Mouse (Mus musculus): Measurements from ENCODE around the gene Vwf. TPM values are rescaled to one million over a fixed set of nuclear protein-coding genes. Genes with fewer than 3 reads are reported as not detected.

Gene Vwf
- polyA plus RNA-seq, 1 experiment, result 64.0 TPM

GRCm38 (mm10) chr6:125609025-125609424 lies 62.5 kb downstream of the Vwf start:
- Histone ChIP-seq H3K36me3 (ENCODE audit: control insufficient read depth, insufficient read depth, low read length) (no peaks in the 10 kb centered on the region), H3K27ac (ENCODE audit: insufficient read depth, low read depth, low read length) (no peak overlapping the region), H3K27me3 (ENCODE audit: control insufficient read depth, insufficient read depth, low read length) (no peaks in the 10 kb centered on the region), H3K4me1 (ENCODE audit: control insufficient read depth, insufficient read depth, insufficient read length, low read length) (peaks cover 1% of the 10 kb centered on the region), H3K4me3 (ENCODE audit: low read depth, low read length) (no peak overlapping the region)
- TF ChIP-seq POLR2A (IDR thresholded peaks at IDR 0.05; ENCODE audit: low read depth, low read length) (no peak), CTCF (IDR thresholded peaks at IDR 0.05; ENCODE audit: extremely low read depth, insufficient read length, insufficient replicate concordance, low read depth, low read length) (no peak)
- WGBS, result 64% methylated on average over 6 of the region's 6 CpGs

- Histone ChIP-seq H3K27me3 (ENCODE audit: control insufficient read depth, insufficient read depth, low read length) (no peaks in the 10 kb centered on the region), H3K4me1 (ENCODE audit: control insufficient read depth, insufficient read depth, insufficient read length, low read length) (0 out of 2 replicates have a peak, but pooled peaks cover 2% of the 10 kb centered on the region), H3K4me3 (ENCODE audit: low read depth, low read length) (no peak overlapping the region), H3K36me3 (ENCODE audit: control insufficient read depth, insufficient read depth, low read length) (no peaks in the 10 kb centered on the region), H3K27ac (ENCODE audit: insufficient read depth, low read depth, low read length) (no peak overlapping the region)
- WGBS, result 91% methylated on average over 1 of the region's 1 CpGs
- no peak for TF ChIP-seq CTCF (IDR thresholded peaks at IDR 0.05; ENCODE audit: extremely low read depth, insufficient read length, insufficient replicate concordance, low read depth, low read length)
- no peak for TF ChIP-seq POLR2A (IDR thresholded peaks at IDR 0.05; ENCODE audit: low read depth, low read length)
These were observed 71.3 kb downstream of the Vwf start for GRCm38 (mm10) chr6:125617855-125618254.

- no peaks in the 10 kb centered on the region for H3K36me3 ChIP-seq (ENCODE audit: control insufficient read depth, insufficient read depth, low read length)
- H3K4me1 ChIP-seq (ENCODE audit: control insufficient read depth, insufficient read depth, insufficient read length, low read length), result 0 out of 2 replicates have a peak, but pooled peaks cover 2% of the 10 kb centered on the region
- TF ChIP-seq CTCF (IDR thresholded peaks at IDR 0.05; ENCODE audit: extremely low read depth, insufficient read length, insufficient replicate concordance, low read depth, low read length) (peak; percentile 48; the same call in 1 of the 2 replicates), POLR2A (IDR thresholded peaks at IDR 0.05; ENCODE audit: low read depth, low read length) (no peak)
- H3K4me3 ChIP-seq (ENCODE audit: low read depth, low read length), result no peak overlapping the region
- no peaks in the 10 kb centered on the region for H3K27me3 ChIP-seq (ENCODE audit: control insufficient read depth, insufficient read depth, low read length)
- H3K27ac ChIP-seq (ENCODE audit: insufficient read depth, low read depth, low read length), result no peak overlapping the region
- WGBS, result 36% methylated on average over 6 of the region's 6 CpGs
These were observed 74.2 kb downstream of the Vwf start for GRCm38 (mm10) chr6:125620764-125621163.

GRCm38 (mm10) chr6:125622434-125622833 lies 75.9 kb downstream of the Vwf start:
- Histone ChIP-seq H3K27ac (ENCODE audit: insufficient read depth, low read depth, low read length) (no peak overlapping the region), H3K27me3 (ENCODE audit: control insufficient read depth, insufficient read depth, low read length) (no peaks in the 10 kb centered on the region), H3K4me3 (ENCODE audit: low read depth, low read length) (no peak overlapping the region), H3K36me3 (ENCODE audit: control insufficient read depth, insufficient read depth, low read length) (no peaks in the 10 kb centered on the region), H3K4me1 (ENCODE audit: control insufficient read depth, insufficient read depth, insufficient read length, low read length) (no peaks in the 10 kb centered on the region)
- WGBS, result 27% methylated on average over 2 of the region's 2 CpGs
- TF ChIP-seq POLR2A (IDR thresholded peaks at IDR 0.05; ENCODE audit: low read depth, low read length), result no peak
- peak; percentile 23; the same call in 1 of the 2 replicates for TF ChIP-seq CTCF (IDR thresholded peaks at IDR 0.05; ENCODE audit: extremely low read depth, insufficient read length, insufficient replicate concordance, low read depth, low read length)

- H3K27me3 ChIP-seq (ENCODE audit: control insufficient read depth, insufficient read depth, low read length), result no peaks in the 10 kb centered on the region
- no peak overlapping the region for H3K4me3 ChIP-seq (ENCODE audit: low read depth, low read length)
- H3K27ac ChIP-seq (ENCODE audit: insufficient read depth, low read depth, low read length), result peak overlapping the region; percentile 43
- H3K36me3 ChIP-seq (ENCODE audit: control insufficient read depth, insufficient read depth, low read length), result no peaks in the 10 kb centered on the region
- no peak for TF ChIP-seq CTCF (IDR thresholded peaks at IDR 0.05; ENCODE audit: extremely low read depth, insufficient read length, insufficient replicate concordance, low read depth, low read length)
- no peak for TF ChIP-seq POLR2A (IDR thresholded peaks at IDR 0.05; ENCODE audit: low read depth, low read length)
- 12% methylated on average over 4 of the region's 4 CpGs for WGBS
- peaks cover 7% of the 10 kb centered on the region; the same call in 1 of the 2 replicates for H3K4me1 ChIP-seq (ENCODE audit: control insufficient read depth, insufficient read depth, insufficient read length, low read length)
These were observed 93.9 kb downstream of the Vwf start for GRCm38 (mm10) chr6:125640486-125640885.

GRCm38 (mm10) chr6:125641146-125641545 lies 94.6 kb downstream of the Vwf start:
- Histone ChIP-seq H3K27ac (ENCODE audit: insufficient read depth, low read depth, low read length) (peak overlapping the region; percentile 43), H3K27me3 (ENCODE audit: control insufficient read depth, insufficient read depth, low read length) (no peaks in the 10 kb centered on the region), H3K4me1 (ENCODE audit: control insufficient read depth, insufficient read depth, insufficient read length, low read length) (peaks cover 7% of the 10 kb centered on the region; the same call in 1 of the 2 replicates), H3K4me3 (ENCODE audit: low read depth, low read length) (no peak overlapping the region), H3K36me3 (ENCODE audit: control insufficient read depth, insufficient read depth, low read length) (no peaks in the 10 kb centered on the region)
- TF ChIP-seq POLR2A (IDR thresholded peaks at IDR 0.05; ENCODE audit: low read depth, low read length) (no peak), CTCF (IDR thresholded peaks at IDR 0.05; ENCODE audit: extremely low read depth, insufficient read length, insufficient replicate concordance, low read depth, low read length) (no peak)
- 90% methylated on average over 8 of the region's 8 CpGs for WGBS

- Histone ChIP-seq H3K27me3 (ENCODE audit: control insufficient read depth, insufficient read depth, low read length) (no peaks in the 10 kb centered on the region), H3K4me1 (ENCODE audit: control insufficient read depth, insufficient read depth, insufficient read length, low read length) (peaks cover 11% of the 10 kb centered on the region; the same call in 1 of the 2 replicates), H3K4me3 (ENCODE audit: low read depth, low read length) (no peak overlapping the region), H3K27ac (ENCODE audit: insufficient read depth, low read depth, low read length) (no peak overlapping the region), H3K36me3 (ENCODE audit: control insufficient read depth, insufficient read depth, low read length) (no peaks in the 10 kb centered on the region)
- TF ChIP-seq CTCF (IDR thresholded peaks at IDR 0.05; ENCODE audit: extremely low read depth, insufficient read length, insufficient replicate concordance, low read depth, low read length), result no peak
- no peak for TF ChIP-seq POLR2A (IDR thresholded peaks at IDR 0.05; ENCODE audit: low read depth, low read length)
- 28% methylated on average over 12 of the region's 12 CpGs for WGBS
These were observed 102.4 kb downstream of the Vwf start for GRCm38 (mm10) chr6:125648964-125649363.
